Mouse (Mus musculus): ENCODE measurements around the gene Olfr545. TPM values are rescaled to one million over a fixed set of nuclear protein-coding genes. Genes with fewer than 3 reads are reported as not detected.

Gene Olfr545
- not detected in 2 replicates for total RNA-seq (2012; rRNA removed)

DNA sequence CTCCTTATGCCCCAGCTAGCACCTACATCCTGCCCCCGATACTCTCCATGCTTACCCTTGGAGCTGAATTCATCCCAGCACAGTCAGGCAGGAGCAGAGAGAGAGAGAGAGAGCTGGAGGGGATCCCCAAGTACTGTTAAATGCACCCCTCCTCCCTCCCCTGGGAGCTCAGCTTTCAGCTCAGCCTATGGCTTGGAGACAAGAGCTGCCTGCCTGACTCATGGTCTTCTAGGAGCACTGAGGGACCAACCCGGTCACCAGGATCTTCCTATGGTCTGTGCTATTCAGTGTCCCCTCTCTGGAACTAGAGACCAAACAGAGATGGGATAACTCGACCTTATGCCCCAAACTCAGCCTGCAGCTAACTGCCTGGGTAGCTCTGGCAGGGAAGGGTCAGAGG is at the start of gene Olfr545:
Olfr545 (minus strand) TSS at position 101 of the 400 bp plus-strand sequence.
- no peak for DNase-seq (ENCODE audit: low read depth, low spot score)
- TF ChIP-seq CHD2 (IDR thresholded peaks at IDR 0.05; ENCODE audit: low read depth, low read length) (no peak), HCFC1 (IDR thresholded peaks at IDR 0.05; ENCODE audit: borderline replicate concordance, insufficient read depth, low read length) (no peak), ZC3H11A (IDR thresholded peaks at IDR 0.05; ENCODE audit: borderline replicate concordance, low read depth, low read length) (no peak), ZNF384 (IDR thresholded peaks at IDR 0.05; ENCODE audit: low read depth, low read length) (no peak), MAFK (IDR thresholded peaks at IDR 0.05; ENCODE audit: insufficient read depth, low read depth, low read length) (no peak)
- Histone ChIP-seq H3K36me3 (ENCODE audit: control insufficient read depth, insufficient read depth, low read length, poor library complexity, severe bottlenecking) (no peaks in the 10 kb centered on the region), H3K4me1 (ENCODE audit: control insufficient read depth in 2 of 2, insufficient read depth in 2 of 2, low read length in 2 of 2, poor library complexity in 1 of 2) (no peaks in the 10 kb centered on the region), H3K9ac (ENCODE audit: insufficient read depth, low read depth, low read length, poor library complexity, severe bottlenecking) (no peak within 1 kb of the TSS), H3K9me3 (ENCODE audit: control insufficient read depth, insufficient read depth, low read depth, low read length) (no peaks in the 10 kb centered on the region), H3K4me3 (ENCODE audit: insufficient read depth in 1 of 2, low read depth in 1 of 2, low read length in 2 of 2, poor library complexity in 1 of 2, severe bottlenecking in 1 of 2) (no peak within 1 kb of the TSS), H3K27ac (ENCODE audit: insufficient read depth, low read depth, low read length, poor library complexity, severe bottlenecking) (no peak within 1 kb of the TSS)
- in situ Hi-C loops (cut with MboI; ENCODE audit: low sequenced_read_pairs in 2 of 2, unreplicated experiment in 2 of 2): no loop called here

- Histone ChIP-seq H3K4me1 (ENCODE audit: control insufficient read depth in 2 of 2, insufficient read depth in 2 of 2, low read length in 2 of 2, poor library complexity in 1 of 2) (no peaks in the 10 kb centered on the region), H3K9ac (ENCODE audit: insufficient read depth, low read depth, low read length, poor library complexity, severe bottlenecking) (no peak overlapping the region), H3K27ac (ENCODE audit: insufficient read depth, low read depth, low read length, poor library complexity, severe bottlenecking) (no peak overlapping the region), H3K9me3 (ENCODE audit: control insufficient read depth, insufficient read depth, low read depth, low read length) (no peaks in the 10 kb centered on the region), H3K4me3 (ENCODE audit: insufficient read depth in 1 of 2, low read depth in 1 of 2, low read length in 2 of 2, poor library complexity in 1 of 2, severe bottlenecking in 1 of 2) (no peak overlapping the region), H3K36me3 (ENCODE audit: control insufficient read depth, insufficient read depth, low read length, poor library complexity, severe bottlenecking) (no peaks in the 10 kb centered on the region)
- TF ChIP-seq ZC3H11A (IDR thresholded peaks at IDR 0.05; ENCODE audit: borderline replicate concordance, low read depth, low read length) (no peak), ZNF384 (IDR thresholded peaks at IDR 0.05; ENCODE audit: low read depth, low read length) (no peak), HCFC1 (IDR thresholded peaks at IDR 0.05; ENCODE audit: borderline replicate concordance, insufficient read depth, low read length) (no peak), CHD2 (IDR thresholded peaks at IDR 0.05; ENCODE audit: low read depth, low read length) (no peak), MAFK (IDR thresholded peaks at IDR 0.05; ENCODE audit: insufficient read depth, low read depth, low read length) (no peak)
- in situ Hi-C loops (cut with MboI; ENCODE audit: low sequenced_read_pairs in 2 of 2, unreplicated experiment in 2 of 2): no loop called here
- DNase-seq (ENCODE audit: low read depth, low spot score): no peak
Measured at GRCm38 (mm10) chr7:102541251-102541650, 41.9 kb upstream of the Olfr545 start.

- Histone ChIP-seq H3K9ac (ENCODE audit: insufficient read depth, low read depth, low read length, poor library complexity, severe bottlenecking) (no peak within 1 kb of the TSS), H3K4me1 (ENCODE audit: control insufficient read depth in 2 of 2, insufficient read depth in 2 of 2, low read length in 2 of 2, poor library complexity in 1 of 2) (no peaks in the 10 kb centered on the region), H3K27ac (ENCODE audit: insufficient read depth, low read depth, low read length, poor library complexity, severe bottlenecking) (no peak within 1 kb of the TSS), H3K36me3 (ENCODE audit: control insufficient read depth, insufficient read depth, low read length, poor library complexity, severe bottlenecking) (no peaks in the 10 kb centered on the region), H3K9me3 (ENCODE audit: control insufficient read depth, insufficient read depth, low read depth, low read length) (no peaks in the 10 kb centered on the region), H3K4me3 (ENCODE audit: insufficient read depth in 1 of 2, low read depth in 1 of 2, low read length in 2 of 2, poor library complexity in 1 of 2, severe bottlenecking in 1 of 2) (no peak within 1 kb of the TSS)
- in situ Hi-C loops (cut with MboI; ENCODE audit: low sequenced_read_pairs in 2 of 2, unreplicated experiment in 2 of 2): no loop called here
- TF ChIP-seq ZNF384 (IDR thresholded peaks at IDR 0.05; ENCODE audit: low read depth, low read length) (no peak), CHD2 (IDR thresholded peaks at IDR 0.05; ENCODE audit: low read depth, low read length) (no peak), MAFK (IDR thresholded peaks at IDR 0.05; ENCODE audit: insufficient read depth, low read depth, low read length) (no peak)
- DNase-seq (ENCODE audit: low read depth, low spot score): no peak
Measured at GRCm38 (mm10) chr7:102540596-102540995, 41.2 kb upstream of the Olfr545 start, which contains the start of gene Olfr548-ps1. Olfr548-ps1 (plus strand) TSS chr7:102540896.

DNA sequence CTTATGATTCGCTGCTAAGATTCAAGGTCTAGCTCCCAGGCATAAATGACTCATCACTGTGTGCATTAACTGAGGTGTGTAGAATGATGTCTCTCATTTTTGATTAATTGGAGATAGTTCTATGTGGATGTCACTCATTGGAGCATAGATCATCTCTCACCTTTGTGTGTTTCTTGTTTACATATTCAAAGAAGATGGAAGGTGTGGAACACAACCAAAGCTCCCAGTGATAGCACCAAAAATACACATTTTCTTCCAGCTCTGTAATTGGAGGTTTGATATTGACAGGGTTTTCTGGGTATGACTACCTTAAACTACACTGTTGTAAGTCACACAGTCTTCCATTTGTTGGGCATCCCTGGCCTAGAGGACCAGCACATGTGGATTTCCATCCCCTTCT is 35.1 kb upstream of the Olfr545 start, which contains the start of gene Olfr547:
Olfr547 (plus strand) TSS at position 301 of the 400 bp plus-strand sequence.
- Histone ChIP-seq H3K9me3 (ENCODE audit: control insufficient read depth, insufficient read depth, low read depth, low read length) (no peaks in the 10 kb centered on the region), H3K4me1 (ENCODE audit: control insufficient read depth in 2 of 2, insufficient read depth in 2 of 2, low read length in 2 of 2, poor library complexity in 1 of 2) (no peaks in the 10 kb centered on the region), H3K27ac (ENCODE audit: insufficient read depth, low read depth, low read length, poor library complexity, severe bottlenecking) (no peak within 1 kb of the TSS), H3K36me3 (ENCODE audit: control insufficient read depth, insufficient read depth, low read length, poor library complexity, severe bottlenecking) (no peaks in the 10 kb centered on the region), H3K9ac (ENCODE audit: insufficient read depth, low read depth, low read length, poor library complexity, severe bottlenecking) (no peak within 1 kb of the TSS), H3K4me3 (ENCODE audit: insufficient read depth in 1 of 2, low read depth in 1 of 2, low read length in 2 of 2, poor library complexity in 1 of 2, severe bottlenecking in 1 of 2) (no peak within 1 kb of the TSS)
- DNase-seq (ENCODE audit: low read depth, low spot score): no peak
- TF ChIP-seq ZC3H11A (IDR thresholded peaks at IDR 0.05; ENCODE audit: borderline replicate concordance, low read depth, low read length) (no peak), MAFK (IDR thresholded peaks at IDR 0.05; ENCODE audit: insufficient read depth, low read depth, low read length) (no peak), CHD2 (IDR thresholded peaks at IDR 0.05; ENCODE audit: low read depth, low read length) (no peak), HCFC1 (IDR thresholded peaks at IDR 0.05; ENCODE audit: borderline replicate concordance, insufficient read depth, low read length) (no peak), ZNF384 (IDR thresholded peaks at IDR 0.05; ENCODE audit: low read depth, low read length) (no peak)
- in situ Hi-C loops (cut with MboI; ENCODE audit: low sequenced_read_pairs in 2 of 2, unreplicated experiment in 2 of 2): no loop called here

DNA sequence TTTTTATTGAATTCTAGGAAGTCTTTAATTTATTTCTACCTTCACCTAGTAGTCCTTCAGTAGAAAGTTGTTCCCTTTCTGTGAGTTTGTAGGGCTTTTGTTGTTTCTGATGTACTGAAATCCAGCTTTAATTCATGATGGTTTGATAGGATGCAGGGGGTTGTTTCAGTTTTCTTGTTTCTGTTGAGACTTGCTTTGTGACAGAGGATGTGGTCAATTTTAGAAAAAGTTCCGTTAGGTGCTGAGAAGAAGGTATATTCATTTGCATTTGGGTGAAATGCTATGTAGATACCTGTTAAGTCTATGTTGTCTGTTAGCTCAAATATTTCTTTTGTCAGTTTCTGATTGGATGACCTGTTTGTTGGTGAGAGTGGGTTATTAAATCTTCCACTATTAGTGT is 29.7 kb upstream of the Olfr545 start:
- no peak for DNase-seq (ENCODE audit: low read depth, low spot score)
- in situ Hi-C loops (cut with MboI; ENCODE audit: low sequenced_read_pairs in 2 of 2, unreplicated experiment in 2 of 2): no loop called here

More for the DNA sequence above, 29.7 kb upstream of the Olfr545 start:
- H3K4me3 ChIP-seq (ENCODE audit: insufficient read depth in 1 of 2, low read depth in 1 of 2, low read length in 2 of 2, poor library complexity in 1 of 2, severe bottlenecking in 1 of 2): no peak overlapping the region
- no peaks in the 10 kb centered on the region for H3K9me3 ChIP-seq (ENCODE audit: control insufficient read depth, insufficient read depth, low read depth, low read length)
- H3K4me1 ChIP-seq (ENCODE audit: control insufficient read depth in 2 of 2, insufficient read depth in 2 of 2, low read length in 2 of 2, poor library complexity in 1 of 2): no peaks in the 10 kb centered on the region
- no peak overlapping the region for H3K9ac ChIP-seq (ENCODE audit: insufficient read depth, low read depth, low read length, poor library complexity, severe bottlenecking)
- TF ChIP-seq MAFK (IDR thresholded peaks at IDR 0.05; ENCODE audit: insufficient read depth, low read depth, low read length) (no peak), ZC3H11A (IDR thresholded peaks at IDR 0.05; ENCODE audit: borderline replicate concordance, low read depth, low read length) (no peak), HCFC1 (IDR thresholded peaks at IDR 0.05; ENCODE audit: borderline replicate concordance, insufficient read depth, low read length) (no peak), CHD2 (IDR thresholded peaks at IDR 0.05; ENCODE audit: low read depth, low read length) (no peak), ZNF384 (IDR thresholded peaks at IDR 0.05; ENCODE audit: low read depth, low read length) (no peak)
- no peaks in the 10 kb centered on the region for H3K36me3 ChIP-seq (ENCODE audit: control insufficient read depth, insufficient read depth, low read length, poor library complexity, severe bottlenecking)
- no peak overlapping the region for H3K27ac ChIP-seq (ENCODE audit: insufficient read depth, low read depth, low read length, poor library complexity, severe bottlenecking)
